Mouse (Mus musculus) kidney, adult 2 months (tissue): ENCODE data around the gene Ddr2. TPM values are rescaled to one million over a fixed set of nuclear protein-coding genes. Genes with fewer than 3 reads are reported as not detected.

Experiments used
- DNase-seq: peaks from one replicate; pipeline ENCODE4 v3.0.0; 2021
- H3K27ac ChIP-seq: fragments of 200-500 bp; 2 replicates; pipeline ENCODE4 v1.5.1; 2012; ENCODE audit warnings: low read depth, low read length, control low read depth, inconsistent platforms; ENCODE audit not compliant: insufficient read depth
- H3K27me3 ChIP-seq: fragments of 200-500 bp; replicated peaks from 2 replicates; pipeline ENCODE4 v1.6.1; 2012; ENCODE audit warnings: mild to moderate bottlenecking, moderate library complexity, low read length, inconsistent platforms; ENCODE audit not compliant: control insufficient read depth, insufficient read depth
- H3K36me3 ChIP-seq: fragments of 200-500 bp; 2 replicates; pipeline ENCODE4 v1.6.1; 2012; ENCODE audit warnings: mild to moderate bottlenecking, moderate library complexity, low read length, inconsistent platforms; ENCODE audit not compliant: control insufficient read depth, insufficient read depth
- H3K4me1 ChIP-seq: fragments of 200-500 bp; 2 replicates; pipeline ENCODE4 v1.6.1; 2011; ENCODE audit warnings: low read length; ENCODE audit not compliant: control insufficient read depth, insufficient read depth
- H3K4me3 ChIP-seq: fragments of 200-500 bp; 2 replicates; pipeline ENCODE4 v1.5.1; 2011; ENCODE audit warnings: mild to moderate bottlenecking, low read depth, low read length, control low read depth; ENCODE audit not compliant: insufficient read depth
- CTCF ChIP-seq: fragments of 200-500 bp; conservative IDR thresholded peaks from 2 replicates; pipeline ENCODE4 v1.5.1; 2011; ENCODE audit warnings: low read depth, mild to moderate bottlenecking, control low read depth, low read length, moderate library complexity, mixed read lengths; ENCODE audit not compliant: insufficient read depth, insufficient read length
- POLR2A ChIP-seq: fragments of 200-500 bp; IDR thresholded peaks from one replicate; pipeline ENCODE4 v1.6.1; 2011; ENCODE audit warnings: low read depth, low read length, control low read depth
- WGBS: fragments of 180-500 bp; shearing (Covaris S2); methylation state at CpG from one replicate; pipeline ENCODE4 v1.1.7; 2018; 5-methylcytosine and 5-hydroxymethylcytosine counted together
- polyA plus RNA-seq: library from polyadenylated mRNA; depleted of rRNA; stranded (reverse); fragments of >200 nt; gene quantifications from 2 replicates; pipeline ENCODE4 v1.2.3, GENCODE M21; 2012

The Ddr2 gene
- polyA plus RNA-seq, 1 experiment, result 9.7 TPM

- Histone ChIP-seq H3K36me3 (no peaks in the 10 kb centered on the region), H3K27me3 (no peaks in the 10 kb centered on the region), H3K27ac (peak overlapping the region; percentile 35), H3K4me3 (no peak overlapping the region), H3K4me1 (no peaks in the 10 kb centered on the region)
- 76% methylated on average over 11 of the region's 11 CpGs for WGBS
- DNase-seq, result peak; percentile 31
- TF ChIP-seq POLR2A (no peak), CTCF (no peak)
These were observed 52.5 kb downstream of the Ddr2 start for GRCm38 (mm10) chr1:170058051-170058450.

- peak; percentile 54 for DNase-seq
- Histone ChIP-seq H3K4me1 (no peaks in the 10 kb centered on the region), H3K4me3 (no peak overlapping the region), H3K27me3 (no peaks in the 10 kb centered on the region), H3K36me3 (no peaks in the 10 kb centered on the region), H3K27ac (peak overlapping the region; percentile 35)
- TF ChIP-seq CTCF (no peak), POLR2A (no peak)
- WGBS, result 76% methylated on average over 7 of the region's 7 CpGs
These were observed 53.0 kb downstream of the Ddr2 start for GRCm38 (mm10) chr1:170057607-170058006.

- Histone ChIP-seq H3K27ac (no peak overlapping the region), H3K4me3 (no peak overlapping the region), H3K27me3 (no peaks in the 10 kb centered on the region), H3K4me1 (no peaks in the 10 kb centered on the region), H3K36me3 (no peaks in the 10 kb centered on the region)
- TF ChIP-seq CTCF (no peak), POLR2A (no peak)
- no peak for DNase-seq
- 76% methylated on average over 3 of the region's 3 CpGs for WGBS
These were observed 53.6 kb downstream of the Ddr2 start for GRCm38 (mm10) chr1:170056921-170057320.

GRCm38 (mm10) chr1:170056214-170056613 lies 54.3 kb downstream of the Ddr2 start:
- TF ChIP-seq CTCF, result no peak
- TF ChIP-seq POLR2A, result no peak
- no peaks in the 10 kb centered on the region for H3K36me3 ChIP-seq
- WGBS, result 76% methylated on average over 6 of the region's 6 CpGs
- H3K27ac ChIP-seq, result no peak overlapping the region
- H3K4me3 ChIP-seq, result no peak overlapping the region
- no peaks in the 10 kb centered on the region for H3K27me3 ChIP-seq
- DNase-seq, result peak; percentile 51
- no peaks in the 10 kb centered on the region for H3K4me1 ChIP-seq

GRCm38 (mm10) chr1:170052469-170053065 lies 58.0 kb downstream of the Ddr2 start:
- Histone ChIP-seq H3K27me3 (no peaks in the 10 kb centered on the region), H3K36me3 (no peaks in the 10 kb centered on the region), H3K4me3 (no peak overlapping the region), H3K27ac (no peak overlapping the region), H3K4me1 (no peaks in the 10 kb centered on the region)
- TF ChIP-seq POLR2A (no peak), CTCF (no peak)
- 95% methylated on average over 1 of the region's 1 CpGs for WGBS
- DNase-seq, result no peak

- Histone ChIP-seq H3K27me3 (no peaks in the 10 kb centered on the region), H3K4me1 (no peaks in the 10 kb centered on the region), H3K27ac (no peak overlapping the region), H3K36me3 (no peaks in the 10 kb centered on the region), H3K4me3 (no peak overlapping the region)
- TF ChIP-seq POLR2A, result no peak
- TF ChIP-seq CTCF, result no peak
- peak; percentile 70 for DNase-seq
- WGBS, result 46% methylated on average over 5 of the region's 5 CpGs
These were observed 58.9 kb downstream of the Ddr2 start for GRCm38 (mm10) chr1:170051631-170052177.

- 55% methylated on average over 4 of the region's 4 CpGs for WGBS
- no peaks in the 10 kb centered on the region for H3K27me3 ChIP-seq
- DNase-seq, result no peak
These were observed 62.1 kb downstream of the Ddr2 start for GRCm38 (mm10) chr1:170048434-170048833.

More at GRCm38 (mm10) chr1:170048434-170048833, 62.1 kb downstream of the Ddr2 start:
- Histone ChIP-seq H3K36me3 (no peaks in the 10 kb centered on the region), H3K4me1 (no peaks in the 10 kb centered on the region), H3K27ac (no peak overlapping the region), H3K4me3 (no peak overlapping the region)
- TF ChIP-seq POLR2A (no peak), CTCF (no peak)
